Comparison of ENCODE assay signal across 8 mouse cellular contexts in genomic region chr12:84449887-84450286, GRCm38 (mm10). TPM values are rescaled to one million over a fixed set of nuclear protein-coding genes. Genes with fewer than 3 reads are reported as not detected.
A peak's percentile ranks its signal among the peaks of the same experiment; 100 is the strongest.
DNase-seq lines count a peak whose midpoint lies in the region; ATAC-seq and TF ChIP-seq lines count a peak whose summit lies in the region.

No protein-coding gene starts in this region.

- ATAC-seq in forebrain, postnatal 0 days = no peak
- no peak for ATAC-seq in neural tube, embryonic 14.5 days (ENCODE audit: low read depth)

- peak overlapping the region; percentile 65 for H3K4me2 ChIP-seq in forebrain, postnatal 0 days (ENCODE audit: low read depth)
- peak overlapping the region; percentile 94; the same call in 1 of the 2 replicates for H3K4me2 ChIP-seq in neural tube, embryonic 14.5 days (ENCODE audit: low read depth, low read length)

- H3K36me3 ChIP-seq in forebrain, postnatal 0 days (ENCODE audit: insufficient read depth) = no peaks in the 10 kb centered on the region
- no peaks in the 10 kb centered on the region for H3K36me3 ChIP-seq in neural tube, embryonic 14.5 days (ENCODE audit: control insufficient read depth, insufficient read depth, low read length)

- 0 out of 2 replicates have a peak overlapping the region, but pooled peaks have one; percentile 60 for H3K27ac ChIP-seq in forebrain, postnatal 0 days (ENCODE audit: low read depth, low read length)
- no peak overlapping the region for H3K27ac ChIP-seq in neural tube, embryonic 14.5 days (ENCODE audit: low read depth, low read length)

- 56% methylated on average over 10 of the region's 10 CpGs for WGBS in forebrain, postnatal 0 days
- 49% methylated on average over 10 of the region's 10 CpGs for WGBS in neural tube, embryonic 14.5 days

- H3K9ac ChIP-seq in forebrain, postnatal 0 days = peak overlapping the region; percentile 51; the same call in 1 of the 2 replicates
- no peak overlapping the region for H3K9ac ChIP-seq in neural tube, embryonic 14.5 days (replicated peaks; ENCODE audit: low read depth, low read length)

- no peaks in the 10 kb centered on the region for H3K27me3 ChIP-seq in forebrain, postnatal 0 days (ENCODE audit: insufficient read depth, low read length)
- H3K27me3 ChIP-seq in neural tube, embryonic 14.5 days (ENCODE audit: control insufficient read depth, insufficient read depth, low read length) = no peaks in the 10 kb centered on the region

- H3K4me1 ChIP-seq in forebrain, postnatal 0 days (ENCODE audit: insufficient read depth) = peaks cover 13% of the 10 kb centered on the region; the same call in 1 of the 2 replicates
- 0 out of 2 replicates have a peak, but pooled peaks cover 6% of the 10 kb centered on the region for H3K4me1 ChIP-seq in neural tube, embryonic 14.5 days (ENCODE audit: control insufficient read depth, insufficient read depth, low read length)

- TF ChIP-seq CTCF in forebrain, postnatal 0 days (IDR thresholded peaks at IDR 0.05; ENCODE audit: low read depth) = no peak

- peak; percentile 2 for DNase-seq in lung, postnatal 10 days
- DNase-seq in lung, postnatal 4 days = no peak
- DNase-seq in forebrain, postnatal 0 days = no peak
- DNase-seq in kidney, postnatal 36 days = peak; percentile 9 to 34
- no peak for DNase-seq in yolk sac, embryonic 10.5 days (ENCODE audit: low spot score)
- DNase-seq in urinary bladder, postnatal 10 days (ENCODE audit: low spot score) = no peak
- DNase-seq in right cerebral cortex, postnatal 4 days = no peak

- H3K9me3 ChIP-seq in forebrain, postnatal 0 days (ENCODE audit: low read length) = no peaks in the 10 kb centered on the region
- no peaks in the 10 kb centered on the region for H3K9me3 ChIP-seq in neural tube, embryonic 14.5 days (ENCODE audit: control insufficient read depth, low read length)

- peak overlapping the region; percentile 85 for H3K4me3 ChIP-seq in forebrain, postnatal 0 days (ENCODE audit: low read depth, low read length)
- peak overlapping the region; percentile 62; the same call in 1 of the 2 replicates for H3K4me3 ChIP-seq in neural tube, embryonic 14.5 days (ENCODE audit: low read depth, low read length)

RNA-seq across cellular contexts. Expression of gene Aldh6a1, which starts 0.9 kb away (rescaled TPM):
- 29.8 and 35.9 TPM in 2 replicates for total RNA-seq in forebrain, postnatal 0 days (2014; rRNA removed)
- polyA plus RNA-seq in forebrain, postnatal 0 days (2015; fragmentation: Nextera tagmentation; extraction: Ambion mirVana) = 28.8 and 33.9 TPM in 2 replicates
- polyA plus RNA-seq in neural tube, embryonic 14.5 days (2014; fragmentation: Nextera tagmentation; extraction: Ambion mirVana) = 41.7 and 45.1 TPM in 2 replicates

RNA-seq across cellular contexts. Expression of gene Lin52, which starts 1.3 kb away (rescaled TPM):
- total RNA-seq in forebrain, postnatal 0 days (2014; rRNA removed) = 18.2 and 22.1 TPM in 2 replicates
- polyA plus RNA-seq in forebrain, postnatal 0 days (2015; fragmentation: Nextera tagmentation; extraction: Ambion mirVana) = 18.1 and 23.6 TPM in 2 replicates
- polyA plus RNA-seq in neural tube, embryonic 14.5 days (2014; fragmentation: Nextera tagmentation; extraction: Ambion mirVana) = 30.8 and 35.0 TPM in 2 replicates

RNA-seq across cellular contexts. Expression of gene Rnf113a2, which starts 32.9 kb away (rescaled TPM):
- total RNA-seq in forebrain, postnatal 0 days (2014; rRNA removed) = 15.5 and 16.5 TPM in 2 replicates
- polyA plus RNA-seq in forebrain, postnatal 0 days (2015; fragmentation: Nextera tagmentation; extraction: Ambion mirVana) = 20.3 and 20.4 TPM in 2 replicates
- polyA plus RNA-seq in neural tube, embryonic 14.5 days (2014; fragmentation: Nextera tagmentation; extraction: Ambion mirVana) = 22.7 and 25.4 TPM in 2 replicates

RNA-seq across cellular contexts. Expression of gene Bbof1, which starts 41.0 kb away (rescaled TPM):
- 3.0 and 4.0 TPM in 2 replicates for total RNA-seq in forebrain, postnatal 0 days (2014; rRNA removed)
- 2.3 and 3.0 TPM in 2 replicates for polyA plus RNA-seq in forebrain, postnatal 0 days (2015; fragmentation: Nextera tagmentation; extraction: Ambion mirVana)
- polyA plus RNA-seq in neural tube, embryonic 14.5 days (2014; fragmentation: Nextera tagmentation; extraction: Ambion mirVana) = 4.0 and 5.2 TPM in 2 replicates

RNA-seq across cellular contexts. Expression of gene Entpd5, which starts 41.1 kb away (rescaled TPM):
- total RNA-seq in forebrain, postnatal 0 days (2014; rRNA removed) = 12.5 and 14.0 TPM in 2 replicates
- 9.5 and 12.4 TPM in 2 replicates for polyA plus RNA-seq in forebrain, postnatal 0 days (2015; fragmentation: Nextera tagmentation; extraction: Ambion mirVana)
- 13.0 and 14.2 TPM in 2 replicates for polyA plus RNA-seq in neural tube, embryonic 14.5 days (2014; fragmentation: Nextera tagmentation; extraction: Ambion mirVana)

Comparison
In these comparisons a context has a peak if more than half of its experiments do, and no peak if none do; other contexts are left out.
1. DNase-seq: peak in lung, postnatal 10 days (single experiment) and kidney, postnatal 36 days (2 of 2); none in lung, postnatal 4 days (0 of 2), forebrain, postnatal 0 days (single experiment), yolk sac, embryonic 10.5 days (single experiment), urinary bladder, postnatal 10 days (single experiment) and right cerebral cortex, postnatal 4 days (single experiment).